Mouse (Mus musculus): ENCODE results near the gene Acap2.

GRCm38 (mm10) chr16:31046217-31046659 is 154.8 kb downstream of the Acap2 start:
- TF ChIP-seq EP300 (optimal IDR thresholded peaks at IDR 0.05) (no peak), CTCF (IDR thresholded peaks at IDR 0.05; ENCODE audit: low read depth) (no peak)
